Mouse (Mus musculus) megakaryocyte, embryonic 14.5 days (primary cell): ENCODE results near the gene Klhl10.

Source experiments
- FLI1 ChIP-seq: IDR thresholded peaks from 2 replicates; pipeline ENCODE4 v1.6.1; 2012; ENCODE audit warnings: low read length, inconsistent platforms, mixed read lengths
- GATA1 ChIP-seq: IDR thresholded peaks from 3 replicates; pipeline ENCODE4 v1.6.1; 2012; ENCODE audit warnings: mixed read lengths, low read length, inconsistent platforms, borderline replicate concordance

DNA sequence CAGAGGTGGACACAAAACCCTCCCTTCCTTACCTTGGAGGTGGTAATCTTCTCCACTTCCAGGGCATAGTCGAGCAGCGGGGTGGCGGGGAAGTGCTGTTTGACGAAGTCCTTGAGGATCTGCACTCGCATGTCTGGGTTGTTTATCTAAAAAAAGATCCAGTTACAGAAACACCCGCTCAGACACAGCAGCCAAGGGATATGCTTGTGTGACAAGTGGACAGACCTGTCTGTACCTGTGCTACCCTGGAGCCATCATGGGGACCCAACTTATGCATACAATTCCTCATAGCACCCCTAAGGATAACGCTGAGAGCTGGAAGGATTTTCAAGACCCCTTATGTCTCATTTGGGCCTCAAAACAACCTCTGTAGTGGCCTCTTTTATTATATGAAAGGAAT lies 37.4 kb downstream of the Klhl10 start:
- no peak for TF ChIP-seq GATA1
- TF ChIP-seq FLI1 = no peak
